Mouse (Mus musculus): ENCODE results near the gene Abca4. TPM values are rescaled to one million over a fixed set of nuclear protein-coding genes. Genes with fewer than 3 reads are reported as not detected.

The Abca4 gene
- total and polyA plus RNA-seq, 3 experiments = 0.15 to 0.49 TPM; not detected in 1

- Histone ChIP-seq H3K27me3 (ENCODE audit: control insufficient read depth in 1 of 2, insufficient read depth in 2 of 2, low read length in 2 of 2) (no peaks in the 10 kb centered on the region), H3K4me1 (ENCODE audit: control insufficient read depth in 1 of 2, insufficient read depth in 2 of 2, low read length in 2 of 2) (no peaks in the 10 kb centered on the region), H3K9me3 (replicated peaks; ENCODE audit: insufficient read depth, low read length) (no peaks in the 10 kb centered on the region), H3K27ac (ENCODE audit: control insufficient read depth, low read depth, low read length) (no peak overlapping the region), H3K9ac (ENCODE audit: control insufficient read depth, low read depth, low read length, poor library complexity, severe bottlenecking) (no peak overlapping the region), H3K4me3 (ENCODE audit: control insufficient read depth in 1 of 2, insufficient read depth in 1 of 2, low read depth in 2 of 2, low read length in 2 of 2) (no peak overlapping the region), H3K79me2 (ENCODE audit: control insufficient read depth, insufficient read depth, low read length, poor library complexity) (no peaks in the 10 kb centered on the region), H3K36me3 (ENCODE audit: control insufficient read depth in 1 of 2, insufficient read depth in 2 of 2, low read length in 2 of 2) (no peaks in the 10 kb centered on the region)
- DNase-seq (ENCODE audit: low read depth, low spot score) = no peak
- TF ChIP-seq POLR2AphosphoS5 (IDR thresholded peaks at IDR 0.05; ENCODE audit: borderline replicate concordance, low read depth, low read length) (no peak), MYC (IDR thresholded peaks at IDR 0.05; ENCODE audit: low read depth, low read length) (no peak), SMC3 (IDR thresholded peaks at IDR 0.05; ENCODE audit: low read depth, low read length) (no peak), CHD2 (IDR thresholded peaks at IDR 0.05; ENCODE audit: low read length) (no peak), GATA1 (IDR thresholded peaks at IDR 0.05; ENCODE audit: low read depth, low read length) (no peak), ZC3H11A (IDR thresholded peaks at IDR 0.05; ENCODE audit: low read depth, low read length) (no peak), KAT2A (conservative IDR thresholded peaks at IDR 0.05; ENCODE audit: low read depth, low read length) (no peak), ZNF384 (IDR thresholded peaks at IDR 0.05; ENCODE audit: low read depth, low read length) (no peak), MAFK (IDR thresholded peaks at IDR 0.05; ENCODE audit: borderline replicate concordance, low read depth, low read length) (no peak), TCF12 (IDR thresholded peaks at IDR 0.05; ENCODE audit: low read depth, low read length) (no peak), BHLHE40 (IDR thresholded peaks at IDR 0.05; ENCODE audit: borderline replicate concordance, low read depth, low read length) (no peak), ETS1 (IDR thresholded peaks at IDR 0.05; ENCODE audit: low read depth, low read length) (no peak), USF1 (IDR thresholded peaks at IDR 0.05; ENCODE audit: low read depth, low read length) (no peak), CHD1 (IDR thresholded peaks at IDR 0.05; ENCODE audit: low read depth, low read length) (no peak), HCFC1 (IDR thresholded peaks at IDR 0.05; ENCODE audit: low read depth, low read length) (no peak), ELF1 (IDR thresholded peaks at IDR 0.05; ENCODE audit: low read depth, low read length) (no peak)
These were observed 20.5 kb downstream of the Abca4 start for GRCm38 (mm10) chr3:122064556-122065410.

DNA sequence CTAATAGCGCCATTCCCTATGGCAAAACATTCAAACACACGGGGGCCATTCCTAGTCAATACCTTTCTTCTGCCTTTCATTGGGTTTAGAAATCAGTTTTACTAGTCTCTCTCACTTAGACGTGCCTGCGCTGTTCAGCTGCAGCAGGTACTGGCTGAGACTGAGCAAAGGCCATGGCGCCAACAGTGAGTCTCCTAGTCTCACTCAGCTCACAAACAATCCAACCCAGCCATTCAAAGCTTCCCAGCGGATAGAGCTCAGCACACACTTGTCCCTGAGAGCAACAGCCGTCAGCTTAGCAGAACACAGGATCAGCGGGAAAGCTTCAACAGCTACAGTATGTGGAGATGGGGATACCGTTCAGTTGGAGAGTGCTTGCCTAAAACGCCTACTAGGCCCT is 27.5 kb downstream of the Abca4 start:
- Histone ChIP-seq H3K36me3 (ENCODE audit: control insufficient read depth in 1 of 2, insufficient read depth in 2 of 2, low read length in 2 of 2) (no peaks in the 10 kb centered on the region), H3K4me1 (ENCODE audit: control insufficient read depth in 1 of 2, insufficient read depth in 2 of 2, low read length in 2 of 2) (no peaks in the 10 kb centered on the region), H3K79me2 (ENCODE audit: control insufficient read depth, insufficient read depth, low read length, poor library complexity) (no peaks in the 10 kb centered on the region), H3K27me3 (ENCODE audit: control insufficient read depth in 1 of 2, insufficient read depth in 2 of 2, low read length in 2 of 2) (no peaks in the 10 kb centered on the region; a peak in 1 of 4 replicates), H3K27ac (ENCODE audit: control insufficient read depth, low read depth, low read length) (no peak overlapping the region), H3K9me3 (replicated peaks; ENCODE audit: insufficient read depth, low read length) (no peaks in the 10 kb centered on the region), H3K4me3 (ENCODE audit: control insufficient read depth in 1 of 2, insufficient read depth in 1 of 2, low read depth in 2 of 2, low read length in 2 of 2) (no peak overlapping the region), H3K9ac (ENCODE audit: control insufficient read depth, low read depth, low read length, poor library complexity, severe bottlenecking) (no peak overlapping the region)
- TF ChIP-seq NELFE (IDR thresholded peaks at IDR 0.05; ENCODE audit: low read depth, low read length) (no peak), CHD1 (IDR thresholded peaks at IDR 0.05; ENCODE audit: low read depth, low read length) (no peak), POLR2AphosphoS2 (IDR thresholded peaks at IDR 0.05; ENCODE audit: low read length) (no peak), TAL1 (IDR thresholded peaks at IDR 0.05; ENCODE audit: low read length) (no peak), CHD2 (IDR thresholded peaks at IDR 0.05; ENCODE audit: low read length) (no peak), RAD21 (IDR thresholded peaks at IDR 0.05; ENCODE audit: low read depth, low read length) (no peak), SMC3 (IDR thresholded peaks at IDR 0.05; ENCODE audit: low read depth, low read length) (no peak), TCF12 (IDR thresholded peaks at IDR 0.05; ENCODE audit: low read depth, low read length) (no peak), POLR2A (IDR thresholded peaks at IDR 0.05; ENCODE audit: control insufficient read depth in 1 of 2, insufficient read depth in 1 of 2, low read depth in 1 of 2, low read length in 2 of 2, poor library complexity in 1 of 2) (no peak), MYB (IDR thresholded peaks at IDR 0.05; ENCODE audit: low read depth, low read length) (no peak), ELF1 (IDR thresholded peaks at IDR 0.05; ENCODE audit: low read depth, low read length) (no peak), MYC (IDR thresholded peaks at IDR 0.05; ENCODE audit: low read depth, low read length) (no peak), HCFC1 (IDR thresholded peaks at IDR 0.05; ENCODE audit: low read depth, low read length) (no peak), EP300 (IDR thresholded peaks at IDR 0.05; ENCODE audit: low read depth in 1 of 2, low read length in 2 of 2) (no peak), USF2 (IDR thresholded peaks at IDR 0.05; ENCODE audit: borderline replicate concordance in 1 of 2, insufficient read depth in 1 of 2, low read depth in 1 of 2, low read length in 2 of 2) (no peak), USF1 (IDR thresholded peaks at IDR 0.05; ENCODE audit: low read depth, low read length) (no peak)
- DNase-seq (ENCODE audit: low read depth, low spot score) = no peak
